Mouse (Mus musculus) stomach, postnatal 0 days (tissue): ENCODE data around the gene Wdr89.

Experiments
- CTCF ChIP-seq: IDR thresholded peaks from 2 replicates; pipeline ENCODE4 v1.5.1; 2016; ENCODE audit warnings: antibody characterized with exemption, low read depth, mild to moderate bottlenecking, moderate library complexity
- EP300 ChIP-seq: optimal IDR thresholded peaks from 2 replicates; pipeline ENCODE3; 2016; ENCODE audit warnings: antibody characterized with exemption

DNA sequence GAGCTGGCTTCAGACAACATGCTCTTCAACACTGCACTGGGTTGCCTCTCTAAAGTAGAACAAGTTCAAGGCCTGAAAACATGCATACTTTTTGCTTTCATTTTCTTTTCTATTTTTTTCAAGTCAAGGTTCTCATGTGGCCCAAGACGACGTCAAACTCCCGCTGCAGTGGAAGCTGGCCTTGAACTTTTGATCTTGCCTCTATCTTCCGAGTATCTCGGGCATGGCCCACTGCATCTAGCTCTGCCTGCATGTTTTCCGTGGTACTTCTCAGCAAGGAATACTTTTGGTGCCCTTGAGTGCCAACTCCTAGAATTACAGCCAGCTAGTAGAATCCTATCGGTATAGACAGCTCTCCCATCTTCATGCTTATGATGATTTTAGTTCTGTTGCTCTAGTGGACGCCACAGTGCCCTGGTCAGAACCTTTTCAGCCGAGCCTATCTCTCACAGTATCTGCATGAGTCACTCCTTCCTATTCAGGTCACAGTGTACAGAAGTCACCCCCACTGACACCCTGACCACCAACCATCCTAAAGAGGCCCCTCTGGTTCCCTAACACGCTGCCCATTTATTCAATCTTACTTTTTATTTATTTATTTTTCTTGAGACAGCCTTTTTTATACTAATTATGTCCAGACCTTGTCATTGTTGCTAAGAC is 33.4 kb downstream of the Wdr89 start:
- TF ChIP-seq CTCF = no peak
- no peak for TF ChIP-seq EP300
